Mouse (Mus musculus) lung, adult 2 months (tissue): Measurements from ENCODE around the gene Srrt. TPM values are rescaled to one million over a fixed set of nuclear protein-coding genes. Genes with fewer than 3 reads are reported as not detected.

ENCODE experiments used
- DNase-seq: peaks from one replicate; pipeline ENCODE4 v3.0.0; 2022
- H3K4me1 ChIP-seq: fragments of 200-500 bp; 2 replicates; pipeline ENCODE4 v1.6.1; 2011; ENCODE audit warnings: low read length; ENCODE audit not compliant: control insufficient read depth, insufficient read depth
- H3K4me3 ChIP-seq: fragments of 200-500 bp; replicated peaks from 2 replicates; pipeline ENCODE3; 2011; ENCODE audit warnings: low read depth, mild to moderate bottlenecking, control low read depth, low read length; ENCODE audit errors: extremely low read depth
- CTCF ChIP-seq: fragments of 200-500 bp; IDR thresholded peaks from 2 replicates; pipeline ENCODE4 v1.5.1; 2011; ENCODE audit warnings: mild to moderate bottlenecking, low read length, control low read depth; ENCODE audit not compliant: insufficient read depth
- POLR2A ChIP-seq: fragments of 200-500 bp; IDR thresholded peaks from 2 replicates; pipeline ENCODE4 v1.6.1; 2011; ENCODE audit warnings: low read depth, mild to moderate bottlenecking, control low read depth, low read length, borderline replicate concordance; ENCODE audit errors: extremely low read depth
- WGBS: fragments of 180-500 bp; shearing (Covaris S2); methylation state at CpG from one replicate; pipeline ENCODE4 v1.1.7; 2018; 5-methylcytosine and 5-hydroxymethylcytosine counted together
- polyA plus RNA-seq: library from polyadenylated mRNA; depleted of rRNA; stranded (reverse); fragments of >200 nt; gene quantifications from 2 replicates; pipeline ENCODE4 v1.2.3, GENCODE M21; 2012

Gene Srrt
- polyA plus RNA-seq, 1 experiment: 136 TPM

DNA sequence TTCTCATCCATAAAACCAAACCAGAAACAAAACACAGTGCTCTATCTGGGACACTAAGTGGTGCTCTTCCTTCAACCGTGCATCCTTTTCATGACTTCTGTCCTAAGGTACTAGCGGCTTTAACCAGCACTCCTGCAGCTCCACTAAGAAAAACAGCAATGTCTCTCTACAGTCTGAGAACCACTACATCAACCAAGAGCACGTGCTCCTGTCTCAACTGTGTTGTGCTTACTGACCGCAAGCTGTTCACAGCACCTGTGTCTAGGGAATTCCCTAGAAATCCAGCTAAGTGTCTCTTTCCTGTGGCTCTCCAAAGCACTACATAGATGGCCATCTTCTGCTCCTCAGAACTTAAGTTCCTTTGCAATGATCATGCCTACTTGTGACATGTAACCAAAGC, 2.7 kb downstream of the Srrt start:
- WGBS: 43% methylated on average over 4 of the region's 4 CpGs

DNA sequence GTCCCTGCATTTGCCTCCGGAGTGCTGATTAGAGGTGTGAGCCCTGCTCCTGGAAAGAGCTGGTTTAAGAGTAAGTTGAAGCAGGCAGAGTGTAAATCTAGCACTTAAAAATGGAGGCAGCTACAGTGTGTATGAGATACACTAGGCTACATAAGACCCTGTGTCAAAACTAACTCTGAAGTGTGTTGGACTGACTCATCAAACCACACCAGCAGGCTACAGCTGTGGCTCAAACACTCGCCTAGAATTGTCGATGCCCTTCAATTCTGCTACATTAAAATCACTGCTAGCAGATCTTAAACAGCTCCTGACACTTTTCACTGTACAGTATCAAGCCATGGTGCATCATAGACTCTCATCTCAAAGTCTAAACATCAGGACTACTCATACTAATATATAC, 3.3 kb downstream of the Srrt start:
- no peak overlapping the region for H3K4me3 ChIP-seq
- peaks cover 9% of the 10 kb centered on the region for H3K4me1 ChIP-seq
- WGBS: 56% methylated on average over 3 of the region's 3 CpGs
- TF ChIP-seq CTCF (no peak), POLR2A (no peak)
- no peak for DNase-seq

More for the DNA sequence above, 2.7 kb downstream of the Srrt start:
- TF ChIP-seq POLR2A (no peak), CTCF (no peak)
- Histone ChIP-seq H3K4me3 (no peak overlapping the region), H3K4me1 (peaks cover 9% of the 10 kb centered on the region)
- DNase-seq: no peak

GRCm38 (mm10) chr5:137303609-137304008, 3.9 kb downstream of the Srrt start:
- WGBS: 69% methylated on average over 4 of the region's 4 CpGs
- Histone ChIP-seq H3K4me3 (no peak overlapping the region), H3K4me1 (peaks cover 9% of the 10 kb centered on the region)
- DNase-seq: no peak
- no peak for TF ChIP-seq POLR2A
- no peak for TF ChIP-seq CTCF

- no peak overlapping the region for H3K4me3 ChIP-seq
- TF ChIP-seq CTCF (no peak), POLR2A (no peak)
- DNase-seq: no peak
- 73% methylated on average over 21 of the region's 21 CpGs for WGBS
- peaks cover 5% of the 10 kb centered on the region; the same call in 1 of the 2 replicates for H3K4me1 ChIP-seq
Observed at GRCm38 (mm10) chr5:137301253-137301652, 6.2 kb downstream of the Srrt start.

- WGBS: 58% methylated on average over 7 of the region's 7 CpGs
- DNase-seq: no peak
- Histone ChIP-seq H3K4me3 (no peak overlapping the region), H3K4me1 (no peaks in the 10 kb centered on the region)
- no peak for TF ChIP-seq CTCF
- no peak for TF ChIP-seq POLR2A
Observed at GRCm38 (mm10) chr5:137299240-137299639, 8.2 kb downstream of the Srrt start.

- no peak overlapping the region for H3K4me3 ChIP-seq
- WGBS: 84% methylated on average over 14 of the region's 14 CpGs
- DNase-seq: no peak
- TF ChIP-seq CTCF: no peak
- no peak for TF ChIP-seq POLR2A
- no peaks in the 10 kb centered on the region for H3K4me1 ChIP-seq
Observed at GRCm38 (mm10) chr5:137297126-137297525, 10.3 kb downstream of the Srrt start.

- no peak for DNase-seq
- TF ChIP-seq CTCF: no peak
- Histone ChIP-seq H3K4me1 (no peaks in the 10 kb centered on the region), H3K4me3 (no peak overlapping the region)
- WGBS: 91% methylated on average over 15 of the region's 15 CpGs
Observed at GRCm38 (mm10) chr5:137295712-137296111, 11.8 kb downstream of the Srrt start.

GRCm38 (mm10) chr5:137295296-137295695, 12.2 kb downstream of the Srrt start:
- TF ChIP-seq POLR2A (no peak), CTCF (no peak)
- 82% methylated on average over 9 of the region's 9 CpGs for WGBS
- no peaks in the 10 kb centered on the region for H3K4me1 ChIP-seq
- H3K4me3 ChIP-seq: no peak overlapping the region
- no peak for DNase-seq

DNA sequence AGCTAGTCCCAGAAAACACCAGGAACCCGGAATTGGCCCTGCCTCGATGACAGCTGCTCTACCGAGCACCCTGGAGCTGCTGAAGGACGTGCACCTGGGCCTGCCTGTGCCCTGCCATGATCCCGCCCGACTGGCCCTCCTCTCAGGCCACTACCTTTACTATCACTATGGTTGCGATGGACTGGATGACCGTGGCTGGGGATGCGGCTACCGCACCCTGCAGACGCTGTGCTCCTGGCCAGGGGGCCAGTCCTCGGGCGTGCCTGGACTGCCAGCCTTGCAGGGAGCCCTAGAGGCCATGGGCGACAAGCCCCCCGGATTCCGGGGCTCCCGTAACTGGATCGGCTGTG, 12.8 kb downstream of the Srrt start:
- 9% methylated on average over 18 of the region's 18 CpGs for WGBS

DNA sequence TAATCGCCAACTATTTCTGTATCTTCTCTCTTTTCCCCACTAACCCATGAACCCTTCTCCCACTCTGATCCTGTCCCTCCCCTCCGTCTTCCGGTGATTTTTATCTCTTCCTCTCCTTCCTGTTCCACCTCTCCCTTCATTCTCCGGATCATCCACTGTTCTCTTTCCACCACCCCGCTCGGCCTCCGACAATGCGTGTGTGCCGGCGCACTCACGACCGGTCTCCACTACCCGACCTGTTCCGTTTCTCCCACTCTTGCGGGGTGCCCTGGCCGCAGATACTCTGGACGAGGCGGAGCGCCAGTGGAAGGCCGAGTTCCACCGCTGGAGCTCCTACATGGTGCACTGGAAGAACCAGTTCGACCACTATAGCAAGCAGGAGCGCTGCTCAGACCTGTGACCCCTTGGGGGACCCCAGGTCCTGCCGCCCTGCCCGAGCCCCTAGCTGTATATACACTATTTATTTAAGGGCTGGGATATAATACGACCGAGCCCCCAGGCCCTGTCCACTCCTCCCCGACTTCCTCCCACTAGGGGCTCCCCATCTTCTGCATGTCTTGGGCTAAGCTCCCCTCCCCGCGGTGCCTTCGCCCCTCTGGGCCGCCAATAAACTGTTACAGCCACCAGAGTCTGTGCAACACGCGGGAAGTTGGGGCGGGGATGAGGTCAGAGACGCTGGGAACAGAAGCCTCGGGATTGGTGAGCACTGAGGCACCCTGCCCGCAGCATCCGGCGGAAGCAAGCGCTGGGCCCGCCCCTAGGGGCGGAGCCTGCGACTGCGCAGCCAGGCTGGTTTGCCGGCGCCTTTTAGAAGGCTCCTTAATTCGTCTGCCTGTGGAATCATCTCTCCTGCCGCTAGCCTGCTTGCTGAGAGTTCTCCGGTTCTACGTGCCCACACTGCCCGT, 13.4 kb downstream of the Srrt start, which contains the start of gene Ufsp1:
Gene Ufsp1, plus strand, starts transcription at position 791 of the 905 bp plus-strand sequence.
- Histone ChIP-seq H3K4me1 (no peaks in the 10 kb centered on the region), H3K4me3 (peak within 1 kb of the TSS; percentile 67)
- peak; percentile 91 for DNase-seq
- no peak for TF ChIP-seq CTCF
- peak; percentile 54 for TF ChIP-seq POLR2A
- under 1% methylated on average over 52 of the region's 52 CpGs for WGBS

More for the DNA sequence above, 12.8 kb downstream of the Srrt start:
- TF ChIP-seq CTCF: no peak
- TF ChIP-seq POLR2A: no peak
- Histone ChIP-seq H3K4me1 (no peaks in the 10 kb centered on the region), H3K4me3 (peak overlapping the region; percentile 67)
- no peak for DNase-seq
